Comparison of ENCODE assay signal across 8 mouse cellular contexts in genomic region chr3:20058197-20058541, GRCm38 (mm10). TPM values are rescaled to one million over a fixed set of nuclear protein-coding genes. Genes with fewer than 3 reads are reported as not detected.
DNase-seq lines count a peak whose midpoint lies in the region; ATAC-seq and TF ChIP-seq lines count a peak whose summit lies in the region.

No protein-coding gene starts in this region.

- peak overlapping the region; percentile 80 for H3K9ac ChIP-seq in hindbrain, embryonic 14.5 days

- TF ChIP-seq POLR2A in myocyte (IDR thresholded peaks at IDR 0.05; ENCODE audit: insufficient read length, low read depth) = no peak

- no peaks in the 10 kb centered on the region for H3K4me1 ChIP-seq in brown adipose tissue, adult 24 weeks (ENCODE audit: control insufficient read depth, insufficient read depth, insufficient read length, low read length)
- peaks cover 8% of the 10 kb centered on the region; the same call in 1 of the 2 replicates for H3K4me1 ChIP-seq in hindbrain, embryonic 14.5 days (replicated peaks; ENCODE audit: control insufficient read depth, insufficient read depth, low read length)

- H3K36me3 ChIP-seq in hindbrain, embryonic 14.5 days (replicated peaks; ENCODE audit: control insufficient read depth, insufficient read depth) = peaks cover 10% of the 10 kb centered on the region
- H3K36me3 ChIP-seq in myocyte (ENCODE audit: control insufficient read depth, insufficient read depth) = no peaks in the 10 kb centered on the region

- H3K27ac ChIP-seq in brown adipose tissue, adult 24 weeks (replicated peaks; ENCODE audit: low read depth, low read length) = no peak overlapping the region
- peak overlapping the region; percentile 85; the same call in 1 of the 2 replicates for H3K27ac ChIP-seq in hindbrain, embryonic 14.5 days

- intact Hi-C loops in left cerebral cortex, postnatal 14 days (cut with DNase I) = loop anchor here (10.0 kb wide), 1 partner anchor 153 kb away; no protein-coding TSS in a partner anchor
- intact Hi-C loops in left cerebral cortex, postnatal 10 days (cut with DNase I) = no loop called here

- no peaks in the 10 kb centered on the region for H3K27me3 ChIP-seq in hindbrain, embryonic 14.5 days (ENCODE audit: control insufficient read depth, insufficient read depth, low read length)
- no peaks in the 10 kb centered on the region for H3K27me3 ChIP-seq in myocyte (ENCODE audit: control insufficient read depth, insufficient read depth, insufficient read length)

- no peak overlapping the region for H3ac ChIP-seq in myocyte (ENCODE audit: control insufficient read depth, insufficient read length)

- ATAC-seq in hindbrain, embryonic 14.5 days (ENCODE audit: low FRiP score) = peak; percentile 33; the same call in 1 of the 2 replicates

- peak overlapping the region; percentile 77 for H3K4me2 ChIP-seq in hindbrain, embryonic 14.5 days (replicated peaks)
- peak overlapping the region; percentile 95 for H3K4me2 ChIP-seq in myocyte (ENCODE audit: low read depth)

- peak; percentile 3 to 7 for DNase-seq in left cerebral cortex, postnatal 14 days (ENCODE audit: low spot score in 2 of 2)
- no peak for DNase-seq in left cerebral cortex, postnatal 10 days (ENCODE audit: extremely low spot score in 1 of 2, low spot score in 2 of 2)
- peak; percentile 45 for DNase-seq in hindbrain, embryonic 14.5 days (ENCODE audit: low spot score)
- no peak for DNase-seq in adrenal gland, adult 2 months
- DNase-seq in adrenal gland, adult (ENCODE audit: inconsistent age in 2 of 2, low spot score in 1 of 2) = no peak
- DNase-seq in embryo, embryonic 10 days (ENCODE audit: low spot score) = no peak

- no peaks in the 10 kb centered on the region for H3K9me3 ChIP-seq in hindbrain, embryonic 14.5 days (ENCODE audit: control insufficient read depth, low read length)

- WGBS in hindbrain, embryonic 14.5 days = 0% methylated on average over 7 of the region's 9 CpGs

- H3K4me3 ChIP-seq in brown adipose tissue, adult 24 weeks (ENCODE audit: insufficient read depth, low read depth, low read length) = peak overlapping the region; percentile 91
- peak overlapping the region; percentile 80 for H3K4me3 ChIP-seq in hindbrain, embryonic 14.5 days (replicated peaks; ENCODE audit: low read length)
- H3K4me3 ChIP-seq in myocyte = peak overlapping the region; percentile 81

- H3K79me2 ChIP-seq in myocyte (ENCODE audit: control insufficient read depth, insufficient read depth) = peaks cover 4% of the 10 kb centered on the region

TF ChIP-seq in myocyte, 11 proteins besides CTCF, POLR2A, EP300 and RAD21:
- TF ChIP-seq MYOG (IDR thresholded peaks at IDR 0.05; ENCODE audit: control insufficient read depth in 1 of 3, insufficient read depth in 1 of 3, insufficient read length in 2 of 3, low read depth in 2 of 3) (no peak), MAX (IDR thresholded peaks at IDR 0.05; ENCODE audit: low read depth) (no peak), TCF3 (IDR thresholded peaks at IDR 0.05; ENCODE audit: insufficient read length, low read depth) (no peak), REST (IDR thresholded peaks at IDR 0.05; ENCODE audit: insufficient read depth, insufficient read length) (no peak), E2F4 (IDR thresholded peaks at IDR 0.05; ENCODE audit: insufficient read depth) (no peak), USF1 (IDR thresholded peaks at IDR 0.05; ENCODE audit: low read depth) (no peak), MYOD1 (IDR thresholded peaks at IDR 0.05; ENCODE audit: control insufficient read depth in 1 of 3, insufficient read length in 2 of 3, low read depth in 2 of 3) (no peak)
TF ChIP-seq in myocyte: peak in this region for 0.

RNA-seq across cellular contexts. Expression of gene Hltf, which starts 0.6 kb away (rescaled TPM):
- 10 to 100 TPM; 16.7 TPM for total RNA-seq in left cerebral cortex, postnatal 14 days (2021)
- total RNA-seq in left cerebral cortex, postnatal 10 days (2021) = 10 to 100 TPM; 15.6 to 17.7 TPM
- polyA plus RNA-seq in brown adipose tissue, adult 24 weeks (2012; ENCODE audit: insufficient read depth, insufficient read length, missing spikeins) = 7.8 and 8.9 TPM in 2 replicates
- polyA plus RNA-seq in hindbrain, embryonic 14.5 days (2014; fragmentation: Nextera tagmentation; extraction: Ambion mirVana) = 21.5 and 22.3 TPM in 2 replicates
- polyA plus RNA-seq in myocyte (2012; fragmentation: generic; extraction: Trizol) = 1.3 TPM
- 10 to 100 TPM; 20.9 to 21.4 TPM for total RNA-seq in adrenal gland, adult 2 months (2021)
- polyA plus RNA-seq in adrenal gland, adult 2 months (2012; rRNA removed) = 1.9 and 2.6 TPM in 2 replicates

RNA-seq across cellular contexts. Expression of gene Hps3, which starts 23.1 kb away (rescaled TPM):
- total RNA-seq in left cerebral cortex, postnatal 14 days (2021) = 10 to 100 TPM; 16.2 to 17.4 TPM
- total RNA-seq in left cerebral cortex, postnatal 10 days (2021) = 10 to 100 TPM; 20.0 to 20.5 TPM
- polyA plus RNA-seq in brown adipose tissue, adult 24 weeks (2012; ENCODE audit: insufficient read depth, insufficient read length, missing spikeins) = 7.9 and 8.4 TPM in 2 replicates
- 13.8 and 14.4 TPM in 2 replicates for polyA plus RNA-seq in hindbrain, embryonic 14.5 days (2014; fragmentation: Nextera tagmentation; extraction: Ambion mirVana)
- 3.4 TPM for polyA plus RNA-seq in myocyte (2012; fragmentation: generic; extraction: Trizol)
- 10 to 100 TPM; 14.4 to 15.0 TPM for total RNA-seq in adrenal gland, adult 2 months (2021)
- polyA plus RNA-seq in adrenal gland, adult 2 months (2012; rRNA removed) = 27.0 and 39.1 TPM in 2 replicates

Comparison
In these comparisons a context has a peak if more than half of its experiments do, and no peak if none do; other contexts are left out.
1. DNase-seq: peak in left cerebral cortex, postnatal 14 days (2 of 2) and hindbrain, embryonic 14.5 days (single experiment); none in left cerebral cortex, postnatal 10 days (0 of 2), adrenal gland, adult 2 months (single experiment), adrenal gland, adult (0 of 2) and embryo, embryonic 10 days (single experiment).
2. Peak in every context shown above with its lines, with median percentiles within 50 percentile points of each other: H3K4me3 ChIP-seq.